Mouse (Mus musculus) midbrain, embryonic 14.5 days (tissue): ENCODE measurements around the gene Runx3. TPM values are rescaled to one million over a fixed set of nuclear protein-coding genes. Genes with fewer than 3 reads are reported as not detected.

Experiments
- ATAC-seq: fragments of 200-750 bp; cut with Nextera tagmentation; 2 replicates; pipeline ENCODE4 v1.8.0; 2017; ENCODE audit warnings: moderate number of reproducible peaks, moderate library complexity; ENCODE audit not compliant: low FRiP score, low TSS enrichment
- DNase-seq: peaks from one replicate; pipeline ENCODE4 v3.0.0-alpha.2; 2015
- H3K27ac ChIP-seq: fragments of 300-500 bp; sonication (generic); replicated peaks from 2 replicates; pipeline ENCODE4 v1.5.1; 2014; ENCODE audit warnings: mild to moderate bottlenecking, low read depth, low read length, moderate library complexity
- H3K27me3 ChIP-seq: fragments of 300-500 bp; sonication (generic); 2 replicates; pipeline ENCODE4 v1.6.1; 2014; ENCODE audit warnings: low read length, control low read depth, mixed read lengths; ENCODE audit not compliant: control insufficient read depth, insufficient read depth
- H3K36me3 ChIP-seq: fragments of 300-500 bp; sonication (generic); 2 replicates; pipeline ENCODE4 v1.6.1; 2014; ENCODE audit warnings: low read length, control low read depth; ENCODE audit not compliant: control insufficient read depth, insufficient read depth
- H3K4me1 ChIP-seq: fragments of 300-500 bp; sonication (generic); 2 replicates; pipeline ENCODE4 v1.6.1; 2014; ENCODE audit warnings: mild to moderate bottlenecking, antibody characterized with exemption, low read length, control low read depth; ENCODE audit not compliant: control insufficient read depth, insufficient read depth
- H3K4me2 ChIP-seq: fragments of 300-500 bp; sonication (generic); 2 replicates; pipeline ENCODE4 v1.6.1; 2014; ENCODE audit warnings: mild to moderate bottlenecking, low read length, moderate library complexity
- H3K4me3 ChIP-seq: fragments of 300-500 bp; sonication (generic); replicated peaks from 2 replicates; pipeline ENCODE4 v1.5.1; 2014; ENCODE audit warnings: low read depth, low read length
- H3K9ac ChIP-seq: fragments of 300-500 bp; sonication (generic); replicated peaks from 2 replicates; pipeline ENCODE4 v1.6.1; 2014; ENCODE audit warnings: mild to moderate bottlenecking, low read length, moderate library complexity
- H3K9me3 ChIP-seq: fragments of 300-500 bp; sonication (generic); 2 replicates; pipeline ENCODE4 v1.6.1; 2016; ENCODE audit warnings: low read length, control low read depth, mixed read lengths; ENCODE audit not compliant: control insufficient read depth
- WGBS: fragments of 180-500 bp; shearing (Covaris S2); extraction: QIAGEN DNeasy Blood & Tissue Kit; methylation state at CpG from one replicate; pipeline ENCODE4 v1.1.7; 2014; 5-methylcytosine and 5-hydroxymethylcytosine counted together
- polyA plus RNA-seq: library from polyadenylated mRNA; unstranded; fragments of >200 nt; fragmentation: Nextera tagmentation; extraction: Ambion mirVana; gene quantifications from 2 replicates; pipeline ENCODE4 v1.2.1, GENCODE M21; 2014

The Runx3 gene
- polyA plus RNA-seq, 1 experiment from 2014 or later: not detected

DNA sequence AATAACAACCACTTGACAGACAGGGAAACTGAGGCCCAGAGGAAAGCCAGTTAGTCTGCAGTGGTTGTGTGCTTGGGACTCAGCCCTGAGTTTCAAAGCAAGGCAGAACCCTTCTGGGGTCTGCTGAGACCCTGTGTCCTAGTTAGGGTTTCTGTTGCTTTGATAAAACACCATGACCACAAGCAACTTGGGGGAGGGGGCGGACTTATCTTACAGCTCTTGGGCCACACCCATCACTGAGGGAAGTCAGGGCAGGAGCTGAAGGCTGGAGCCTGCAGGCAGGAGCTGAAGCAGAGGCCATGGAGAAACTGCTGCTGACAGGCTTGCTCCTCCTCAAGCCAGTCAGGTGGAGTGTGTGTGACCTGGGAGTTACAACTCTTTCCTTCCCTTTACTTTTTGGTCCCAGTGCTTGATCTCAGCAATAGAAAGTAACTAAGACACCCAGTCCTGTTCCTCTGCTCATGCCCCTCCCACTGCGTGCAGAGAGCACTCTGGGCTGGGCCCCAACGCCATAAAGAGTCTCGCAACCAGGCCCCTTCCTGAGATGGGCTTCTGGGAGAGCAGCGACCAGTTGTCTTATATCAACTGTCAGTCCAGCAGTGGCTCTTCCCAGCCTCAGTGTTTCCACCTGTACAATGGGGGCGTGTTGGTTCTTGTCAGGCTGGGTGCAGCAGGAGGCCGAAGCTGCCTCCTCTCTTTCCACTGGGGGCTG is 47.5 kb downstream of the Runx3 start:
- Histone ChIP-seq H3K27me3 (peaks cover 41% of the 10 kb centered on the region), H3K9me3 (no peaks in the 10 kb centered on the region), H3K4me3 (no peak overlapping the region), H3K9ac (no peak overlapping the region), H3K4me2 (no peak overlapping the region), H3K36me3 (no peaks in the 10 kb centered on the region), H3K4me1 (peaks cover 12% of the 10 kb centered on the region), H3K27ac (no peak overlapping the region)
- 55% methylated on average over 7 of the region's 7 CpGs for WGBS
- ATAC-seq: no peak
- no peak for DNase-seq

DNA sequence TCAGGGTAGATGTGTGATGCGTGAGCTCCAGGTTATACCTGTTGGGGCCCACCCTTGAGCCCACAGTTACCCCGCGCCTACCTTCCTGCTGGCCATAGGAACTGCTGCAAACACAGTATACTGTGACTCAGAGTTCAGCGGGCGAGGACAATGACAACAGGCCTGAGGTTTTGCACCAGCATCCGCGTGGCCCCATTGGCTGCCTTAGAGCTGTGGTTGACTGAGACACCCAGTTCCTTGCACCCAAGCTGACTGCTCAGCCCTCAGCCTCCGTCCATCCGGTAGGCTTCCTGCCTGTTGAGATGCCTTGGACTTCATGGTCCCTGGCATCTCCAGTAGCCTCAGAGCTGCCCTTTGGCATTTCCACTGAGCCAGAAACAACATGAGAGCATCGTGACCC is 48.6 kb downstream of the Runx3 start:
- Histone ChIP-seq H3K4me3 (no peak overlapping the region), H3K36me3 (no peaks in the 10 kb centered on the region), H3K27ac (no peak overlapping the region), H3K9me3 (no peaks in the 10 kb centered on the region), H3K4me1 (peaks cover 12% of the 10 kb centered on the region), H3K4me2 (no peak overlapping the region), H3K9ac (no peak overlapping the region), H3K27me3 (peaks cover 41% of the 10 kb centered on the region)
- DNase-seq (no peak), ATAC-seq (no peak)
- WGBS: 74% methylated on average over 10 of the region's 10 CpGs

DNA sequence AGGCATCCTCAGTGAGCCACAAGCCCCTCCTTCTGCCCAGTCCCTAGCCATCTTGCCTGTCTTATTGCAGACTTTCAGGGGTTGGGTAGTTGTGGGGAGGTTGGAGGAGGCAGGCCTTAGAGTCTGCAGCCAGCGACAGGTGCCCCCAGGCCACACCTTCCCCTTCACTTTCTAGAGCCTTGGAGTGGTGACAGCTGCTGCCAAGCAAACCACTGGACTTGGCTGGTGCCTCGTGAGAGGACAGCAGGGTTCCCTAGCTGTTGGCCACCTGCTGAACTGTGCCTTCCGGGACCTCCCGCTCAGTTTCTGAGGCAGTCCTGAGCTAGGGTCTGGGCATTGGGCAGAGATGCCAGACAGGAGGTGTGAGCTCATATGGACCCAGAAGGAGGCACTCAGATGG is 49.0 kb downstream of the Runx3 start:
- Histone ChIP-seq H3K27ac (no peak overlapping the region), H3K27me3 (peaks cover 37% of the 10 kb centered on the region), H3K9me3 (no peaks in the 10 kb centered on the region), H3K4me1 (peaks cover 12% of the 10 kb centered on the region), H3K4me2 (no peak overlapping the region), H3K36me3 (no peaks in the 10 kb centered on the region), H3K9ac (no peak overlapping the region), H3K4me3 (no peak overlapping the region)
- no peak for DNase-seq
- no peak for ATAC-seq
- whole genome bisulfite sequencing: 70% methylated on average over 4 of the region's 4 CpGs

DNA sequence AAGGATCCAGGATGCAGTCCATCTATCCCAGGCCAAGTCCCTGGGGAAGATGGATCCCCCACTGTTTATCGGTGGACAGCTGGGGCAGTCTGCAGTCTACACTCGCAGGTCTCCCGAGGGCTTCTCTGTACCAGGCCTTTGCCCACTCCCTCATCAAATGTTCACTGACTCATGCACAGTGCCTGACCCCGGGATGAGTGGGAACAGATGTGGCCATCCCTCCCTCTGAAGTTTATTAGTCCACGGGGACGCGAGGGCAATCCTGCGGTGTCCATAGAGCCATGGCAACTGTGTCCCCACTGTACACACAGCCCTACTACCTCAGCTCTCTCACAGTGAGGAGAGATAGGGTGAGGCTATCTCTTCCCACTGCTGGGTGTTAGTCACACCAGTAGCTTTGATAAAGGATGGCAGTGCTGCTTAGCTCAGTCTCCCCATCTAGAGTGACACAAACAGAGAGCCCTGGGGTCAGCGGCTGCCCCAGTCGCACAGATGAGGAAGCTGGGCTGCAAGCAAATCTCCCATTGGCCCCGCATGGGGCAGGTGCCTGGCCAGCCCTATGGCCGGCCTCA is 50.9 kb downstream of the Runx3 start:
- no peak overlapping the region for H3K4me2 ChIP-seq
- 80% methylated on average over 12 of the region's 12 CpGs for WGBS
- H3K9ac ChIP-seq: no peak overlapping the region
- peaks cover 31% of the 10 kb centered on the region for H3K27me3 ChIP-seq
- peaks cover 8% of the 10 kb centered on the region for H3K4me1 ChIP-seq
- no peak for ATAC-seq
- no peaks in the 10 kb centered on the region for H3K9me3 ChIP-seq
- no peak overlapping the region for H3K4me3 ChIP-seq
- no peaks in the 10 kb centered on the region for H3K36me3 ChIP-seq
- no peak overlapping the region for H3K27ac ChIP-seq
- DNase-seq: no peak

DNA sequence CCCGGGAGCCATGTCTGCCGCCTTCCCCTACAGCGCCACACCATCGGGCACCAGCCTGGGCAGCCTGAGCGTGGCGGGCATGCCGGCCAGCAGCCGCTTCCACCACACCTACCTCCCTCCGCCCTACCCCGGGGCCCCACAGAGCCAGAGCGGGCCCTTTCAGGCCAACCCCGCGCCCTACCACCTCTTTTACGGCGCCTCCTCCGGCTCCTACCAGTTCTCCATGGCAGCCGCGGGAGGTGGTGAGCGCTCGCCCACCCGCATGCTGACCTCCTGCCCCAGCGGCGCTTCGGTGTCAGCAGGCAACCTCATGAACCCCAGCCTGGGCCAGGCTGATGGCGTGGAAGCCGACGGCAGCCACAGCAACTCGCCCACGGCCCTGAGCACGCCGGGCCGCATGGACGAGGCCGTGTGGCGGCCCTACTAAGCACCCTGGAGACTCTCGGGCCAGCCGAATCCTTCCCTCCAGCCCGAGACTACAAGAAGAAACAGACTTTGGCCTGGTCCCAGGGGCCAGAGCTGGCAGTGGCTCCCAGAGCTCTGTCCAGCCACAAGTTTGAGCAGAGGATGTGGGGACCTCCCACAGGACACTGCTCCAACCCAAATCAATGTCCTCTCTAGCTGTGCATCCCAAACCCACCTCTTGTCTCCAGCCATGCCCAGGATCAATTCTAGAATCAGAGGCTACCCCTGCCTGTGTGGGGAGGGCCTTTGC is 55.1 kb downstream of the Runx3 start:
- H3K27ac ChIP-seq: no peak overlapping the region
- H3K4me1 ChIP-seq: no peaks in the 10 kb centered on the region
- H3K4me2 ChIP-seq: peak overlapping the region; percentile 53
- no peaks in the 10 kb centered on the region for H3K36me3 ChIP-seq
- H3K27me3 ChIP-seq: peaks cover 7% of the 10 kb centered on the region; the same call in 1 of the 2 replicates
- 4% methylated on average over 38 of the region's 38 CpGs for WGBS
- peak overlapping the region; percentile 31; the same call in 1 of the 2 replicates for H3K9ac ChIP-seq
- ATAC-seq (no peak), DNase-seq (peak; percentile 26)
- peak overlapping the region; percentile 24 for H3K4me3 ChIP-seq
- no peaks in the 10 kb centered on the region for H3K9me3 ChIP-seq

DNA sequence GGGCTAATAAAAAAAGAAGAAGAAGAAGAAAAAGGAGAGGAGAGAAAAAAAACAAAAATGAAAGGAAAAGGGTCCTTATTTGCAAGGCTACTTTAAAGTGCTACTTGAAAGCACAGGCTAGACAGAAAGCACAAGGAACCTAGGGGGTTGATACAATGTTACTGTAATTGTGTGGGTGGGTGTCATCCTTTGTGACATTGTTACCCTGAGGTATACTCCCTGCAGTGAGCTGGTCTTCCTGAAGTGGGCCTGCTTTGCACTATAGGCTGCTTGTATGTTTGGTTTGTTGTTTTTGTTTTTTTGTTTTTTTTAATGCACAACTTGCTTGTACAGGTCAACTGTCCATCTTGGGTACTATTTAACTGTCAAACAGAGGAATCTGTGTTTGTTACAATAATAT is 57.1 kb downstream of the Runx3 start:
- Histone ChIP-seq H3K9me3 (no peaks in the 10 kb centered on the region), H3K27me3 (peaks cover 7% of the 10 kb centered on the region; the same call in 1 of the 2 replicates), H3K4me3 (no peak overlapping the region), H3K4me1 (no peaks in the 10 kb centered on the region), H3K4me2 (no peak overlapping the region), H3K9ac (no peak overlapping the region), H3K27ac (no peak overlapping the region), H3K36me3 (no peaks in the 10 kb centered on the region)
- no peak for DNase-seq
- no peak for ATAC-seq

DNA sequence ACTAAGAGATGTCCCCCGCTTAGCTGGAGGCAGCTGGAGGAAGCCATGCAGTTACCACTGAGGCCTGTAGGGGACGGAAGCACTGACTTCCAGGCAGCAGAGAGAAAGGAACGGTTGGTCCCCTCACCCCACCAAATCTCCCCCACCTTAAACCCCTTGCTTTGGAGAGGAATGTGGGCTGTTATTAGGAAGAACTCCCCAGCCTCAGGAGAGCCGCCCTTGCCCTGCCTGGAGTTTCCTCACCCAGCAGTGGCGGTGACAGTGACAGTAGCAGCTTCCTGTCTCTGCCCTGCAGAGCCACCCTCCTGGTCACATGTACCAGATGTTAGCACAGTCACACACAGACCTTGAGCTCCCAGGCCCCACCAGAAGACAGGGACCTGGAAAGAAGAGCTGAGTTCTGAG is 58.6 kb downstream of the Runx3 start:
- no peaks in the 10 kb centered on the region for H3K4me1 ChIP-seq
- DNase-seq: peak; percentile 29
- no peak overlapping the region for H3K4me2 ChIP-seq
- H3K4me3 ChIP-seq: no peak overlapping the region
- 26% methylated on average over 5 of the region's 5 CpGs for WGBS
- no peak for ATAC-seq
- H3K36me3 ChIP-seq: no peaks in the 10 kb centered on the region
- peaks cover 7% of the 10 kb centered on the region; the same call in 1 of the 2 replicates for H3K27me3 ChIP-seq
- no peak overlapping the region for H3K9ac ChIP-seq
- H3K27ac ChIP-seq: no peak overlapping the region
- no peaks in the 10 kb centered on the region for H3K9me3 ChIP-seq

DNA sequence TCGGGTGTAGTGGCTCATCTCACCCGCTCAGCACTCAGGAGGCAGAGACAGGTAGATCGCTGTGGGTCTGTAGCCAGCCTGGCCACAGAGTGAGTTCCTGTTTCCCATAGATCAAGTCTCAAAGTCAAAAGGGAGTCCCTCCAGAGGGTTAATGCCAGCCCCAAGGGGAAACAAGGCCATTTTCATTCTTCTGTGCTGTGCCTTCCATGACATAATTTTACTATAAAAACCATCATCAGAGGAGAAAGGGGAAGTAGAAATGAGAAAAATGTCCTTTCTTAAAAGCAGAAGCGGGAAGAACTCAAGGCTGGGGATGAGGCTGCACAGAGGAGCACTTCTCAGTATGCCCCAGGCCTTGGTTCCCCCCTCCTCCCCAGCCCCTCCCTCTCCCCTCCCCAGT is 61.4 kb downstream of the Runx3 start:
- Histone ChIP-seq H3K9me3 (no peaks in the 10 kb centered on the region), H3K36me3 (no peaks in the 10 kb centered on the region), H3K4me1 (no peaks in the 10 kb centered on the region), H3K27ac (no peak overlapping the region), H3K9ac (no peak overlapping the region), H3K4me2 (no peak overlapping the region), H3K27me3 (no peaks in the 10 kb centered on the region), H3K4me3 (no peak overlapping the region)
- DNase-seq: no peak
- no peak for ATAC-seq
- WGBS: 93% methylated on average over 4 of the region's 4 CpGs
